Mouse (Mus musculus) cortical plate, adult 2 months (tissue): ENCODE data around the gene Stat1.

Source experiments
- CTCF ChIP-seq: fragments of 200-500 bp; IDR thresholded peaks from 2 replicates; pipeline ENCODE4 v1.5.1; 2011; ENCODE audit warnings: mild to moderate bottlenecking, control low read depth, low read length; ENCODE audit not compliant: insufficient read depth; ENCODE audit errors: extremely low read depth
- POLR2A ChIP-seq: fragments of 200-500 bp; IDR thresholded peaks from 2 replicates; pipeline ENCODE4 v1.6.1; 2011; ENCODE audit warnings: mild to moderate bottlenecking, low read length, control low read depth; ENCODE audit not compliant: insufficient read depth; ENCODE audit errors: extremely low read depth

DNA sequence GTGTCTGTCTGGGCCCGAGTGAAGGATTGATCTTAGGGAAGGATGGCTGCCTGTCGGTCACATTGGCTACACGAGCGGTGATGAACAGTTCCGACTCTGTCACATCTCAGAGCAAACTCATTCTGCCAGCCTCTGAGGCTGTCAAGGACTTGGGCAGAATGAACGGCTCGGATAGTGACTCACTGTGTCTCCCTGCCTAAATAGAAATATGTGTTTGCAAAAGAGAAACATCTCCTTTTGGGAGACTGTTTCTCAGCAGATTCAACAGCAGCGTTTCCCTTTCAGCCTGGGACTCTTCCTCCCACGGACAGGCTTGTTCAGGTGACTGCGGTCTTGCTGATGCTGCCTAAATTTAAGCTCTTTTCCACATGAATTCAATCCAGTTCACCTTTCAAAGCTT lies 37.1 kb downstream of the Stat1 start:
- no peak for TF ChIP-seq CTCF
- TF ChIP-seq POLR2A = no peak
